Mouse (Mus musculus) liver, embryonic 16.5 days (tissue): Measurements from ENCODE around the gene Rbm44. TPM values are rescaled to one million over a fixed set of nuclear protein-coding genes. Genes with fewer than 3 reads are reported as not detected.

Source experiments
- ATAC-seq: fragments of 200-750 bp; cut with Nextera tagmentation; 2 replicates; pipeline ENCODE4 v1.8.0; 2017; ENCODE audit warnings: low read depth, mild to moderate bottlenecking, moderate number of reproducible peaks, moderate library complexity
- H3K27ac ChIP-seq: fragments of 300-500 bp; sonication (generic); 2 replicates; pipeline ENCODE4 v1.5.1; 2014; ENCODE audit warnings: mild to moderate bottlenecking, low read length
- H3K27me3 ChIP-seq: fragments of 300-500 bp; sonication (generic); 2 replicates; pipeline ENCODE4 v1.6.1; 2014; ENCODE audit warnings: low read depth, low read length, mixed read lengths; ENCODE audit not compliant: control insufficient read depth, insufficient read depth
- H3K36me3 ChIP-seq: fragments of 300-500 bp; sonication (generic); 2 replicates; pipeline ENCODE4 v1.6.1; 2014; ENCODE audit warnings: mild to moderate bottlenecking; ENCODE audit not compliant: control insufficient read depth, insufficient read depth
- H3K4me1 ChIP-seq: fragments of 300-500 bp; sonication (generic); 2 replicates; pipeline ENCODE4 v1.6.1; 2014; ENCODE audit warnings: low read depth, low read length, mixed read lengths; ENCODE audit not compliant: control insufficient read depth
- H3K4me2 ChIP-seq: fragments of 300-500 bp; sonication (generic); 2 replicates; pipeline ENCODE4 v1.6.1; 2014; ENCODE audit warnings: low read depth, low read length, mixed read lengths
- H3K4me3 ChIP-seq: fragments of 300-500 bp; sonication (generic); 2 replicates; pipeline ENCODE4 v1.5.1; 2014; ENCODE audit warnings: low read depth, mild to moderate bottlenecking, low read length
- H3K9ac ChIP-seq: fragments of 300-500 bp; sonication (generic); 2 replicates; pipeline ENCODE4 v1.6.1; 2014; ENCODE audit warnings: low read depth, low read length
- H3K9me3 ChIP-seq: fragments of 300-500 bp; sonication (generic); replicated peaks from 2 replicates; pipeline ENCODE4 v1.6.1; 2016; ENCODE audit warnings: low read length; ENCODE audit not compliant: control insufficient read depth
- WGBS: fragments of 180-500 bp; shearing (Covaris S2); extraction: QIAGEN DNeasy Blood & Tissue Kit; methylation state at CpG from one replicate; pipeline ENCODE4 v1.1.7; 2014; ENCODE audit not compliant: insufficient replicate concordance; 5-methylcytosine and 5-hydroxymethylcytosine counted together
- polyA plus RNA-seq: library from polyadenylated mRNA; unstranded; fragments of >200 nt; fragmentation: Nextera tagmentation; extraction: Ambion mirVana; gene quantifications from 2 replicates; pipeline ENCODE4 v1.2.1, GENCODE M21; 2015

Gene Rbm44
- polyA plus RNA-seq, 1 experiment from 2014 or later: 0.63 TPM

GRCm38 (mm10) chr1:91211099-91211498, 66.2 kb downstream of the Rbm44 start:
- WGBS: 76% methylated on average over 1 of the region's 1 CpGs
- no peak overlapping the region for H3K9ac ChIP-seq
- H3K27me3 ChIP-seq: no peaks in the 10 kb centered on the region
- no peaks in the 10 kb centered on the region for H3K36me3 ChIP-seq
- no peak overlapping the region for H3K27ac ChIP-seq
- no peak for ATAC-seq
- H3K9me3 ChIP-seq: no peaks in the 10 kb centered on the region
- H3K4me3 ChIP-seq: no peak overlapping the region
- H3K4me2 ChIP-seq: no peak overlapping the region
- no peaks in the 10 kb centered on the region; the same call in 1 of the 2 replicates for H3K4me1 ChIP-seq

GRCm38 (mm10) chr1:91211591-91212008, 66.7 kb downstream of the Rbm44 start:
- H3K9me3 ChIP-seq: no peaks in the 10 kb centered on the region
- no peaks in the 10 kb centered on the region for H3K27me3 ChIP-seq
- WGBS: 68% methylated on average over 7 of the region's 7 CpGs

GRCm38 (mm10) chr1:91215264-91215663, 70.4 kb downstream of the Rbm44 start:
- H3K27me3 ChIP-seq: no peaks in the 10 kb centered on the region
- no peak overlapping the region for H3K9ac ChIP-seq
- ATAC-seq: no peak
- H3K9me3 ChIP-seq: no peaks in the 10 kb centered on the region
- H3K4me2 ChIP-seq: no peak overlapping the region
- no peaks in the 10 kb centered on the region for H3K36me3 ChIP-seq
- no peaks in the 10 kb centered on the region; the same call in 1 of the 2 replicates for H3K4me1 ChIP-seq
- 61% methylated on average over 1 of the region's 1 CpGs for WGBS
- no peak overlapping the region for H3K4me3 ChIP-seq
- H3K27ac ChIP-seq: no peak overlapping the region

More at GRCm38 (mm10) chr1:91211591-91212008, 66.7 kb downstream of the Rbm44 start:
- Histone ChIP-seq H3K4me1 (no peaks in the 10 kb centered on the region; the same call in 1 of the 2 replicates), H3K4me2 (no peak overlapping the region), H3K9ac (no peak overlapping the region), H3K27ac (no peak overlapping the region), H3K4me3 (no peak overlapping the region), H3K36me3 (no peaks in the 10 kb centered on the region)
- ATAC-seq: no peak

- H3K4me1 ChIP-seq: no peaks in the 10 kb centered on the region; the same call in 1 of the 2 replicates
- no peak for ATAC-seq
- 3% methylated on average over 1 of the region's 1 CpGs for WGBS
- no peak overlapping the region for H3K4me3 ChIP-seq
- no peaks in the 10 kb centered on the region for H3K36me3 ChIP-seq
- H3K27me3 ChIP-seq: no peaks in the 10 kb centered on the region
- H3K9ac ChIP-seq: no peak overlapping the region
- no peak overlapping the region for H3K4me2 ChIP-seq
- no peaks in the 10 kb centered on the region for H3K9me3 ChIP-seq
- H3K27ac ChIP-seq: no peak overlapping the region
Observed at GRCm38 (mm10) chr1:91215981-91216380, 71.1 kb downstream of the Rbm44 start.

GRCm38 (mm10) chr1:91216504-91217267, 71.8 kb downstream of the Rbm44 start:
- no peak overlapping the region for H3K4me2 ChIP-seq
- H3K9ac ChIP-seq: no peak overlapping the region
- H3K27me3 ChIP-seq: no peaks in the 10 kb centered on the region
- H3K9me3 ChIP-seq: no peaks in the 10 kb centered on the region
- no peaks in the 10 kb centered on the region for H3K36me3 ChIP-seq
- ATAC-seq: peak; percentile 37; the same call in 1 of the 2 replicates
- no peak overlapping the region for H3K4me3 ChIP-seq
- H3K27ac ChIP-seq: no peak overlapping the region
- no peaks in the 10 kb centered on the region; the same call in 1 of the 2 replicates for H3K4me1 ChIP-seq
- 7% methylated on average over 10 of the region's 10 CpGs for WGBS

- 69% methylated on average over 7 of the region's 7 CpGs for WGBS
- no peaks in the 10 kb centered on the region for H3K9me3 ChIP-seq
- ATAC-seq: no peak
Observed at GRCm38 (mm10) chr1:91219641-91220321, 74.9 kb downstream of the Rbm44 start.

GRCm38 (mm10) chr1:91220322-91220672, 75.4 kb downstream of the Rbm44 start:
- peak; percentile 55; the same call in 1 of the 2 replicates for ATAC-seq
- no peaks in the 10 kb centered on the region; the same call in 1 of the 2 replicates for H3K4me1 ChIP-seq
- H3K9me3 ChIP-seq: no peaks in the 10 kb centered on the region
- H3K4me3 ChIP-seq: no peak overlapping the region
- 51% methylated on average over 3 of the region's 3 CpGs for WGBS
- no peak overlapping the region for H3K4me2 ChIP-seq
- no peak overlapping the region for H3K9ac ChIP-seq
- H3K27ac ChIP-seq: no peak overlapping the region
- no peaks in the 10 kb centered on the region for H3K27me3 ChIP-seq
- no peaks in the 10 kb centered on the region for H3K36me3 ChIP-seq

More at GRCm38 (mm10) chr1:91219641-91220321, 74.9 kb downstream of the Rbm44 start:
- H3K4me3 ChIP-seq: no peak overlapping the region
- no peaks in the 10 kb centered on the region for H3K36me3 ChIP-seq
- no peak overlapping the region for H3K9ac ChIP-seq
- H3K27ac ChIP-seq: no peak overlapping the region
- H3K4me2 ChIP-seq: no peak overlapping the region
- no peaks in the 10 kb centered on the region for H3K27me3 ChIP-seq
- H3K4me1 ChIP-seq: no peaks in the 10 kb centered on the region; the same call in 1 of the 2 replicates
